Mouse (Mus musculus): Measurements from ENCODE around the gene C1qtnf9. TPM values are rescaled to one million over a fixed set of nuclear protein-coding genes. Genes with fewer than 3 reads are reported as not detected.

Gene C1qtnf9
- 0.47 and 0.77 TPM in 2 replicates for polyA plus RNA-seq (2012; rRNA removed)

DNA sequence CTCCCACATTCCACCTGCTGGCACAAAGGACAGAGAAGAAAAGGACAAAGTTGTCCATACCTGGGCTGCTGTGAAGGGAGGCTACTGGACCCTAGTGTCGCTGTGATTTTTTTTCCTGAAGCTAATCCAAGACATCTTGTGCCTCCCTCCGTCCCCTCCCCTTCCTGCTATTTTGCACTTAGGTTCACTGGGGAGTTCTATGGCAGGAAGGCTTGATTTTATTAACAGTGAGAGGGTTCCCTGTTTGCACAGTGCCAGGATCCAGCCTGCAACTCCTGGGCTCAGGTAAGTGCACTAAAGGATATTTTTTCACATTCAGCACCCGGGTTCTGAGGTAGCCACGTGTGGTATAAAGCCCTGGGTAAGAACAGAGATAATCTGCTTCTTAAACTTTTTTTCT lies at the start of gene C1qtnf9:
TSS of gene C1qtnf9 (plus strand) at position 251 of the 400 bp plus-strand sequence.

DNA sequence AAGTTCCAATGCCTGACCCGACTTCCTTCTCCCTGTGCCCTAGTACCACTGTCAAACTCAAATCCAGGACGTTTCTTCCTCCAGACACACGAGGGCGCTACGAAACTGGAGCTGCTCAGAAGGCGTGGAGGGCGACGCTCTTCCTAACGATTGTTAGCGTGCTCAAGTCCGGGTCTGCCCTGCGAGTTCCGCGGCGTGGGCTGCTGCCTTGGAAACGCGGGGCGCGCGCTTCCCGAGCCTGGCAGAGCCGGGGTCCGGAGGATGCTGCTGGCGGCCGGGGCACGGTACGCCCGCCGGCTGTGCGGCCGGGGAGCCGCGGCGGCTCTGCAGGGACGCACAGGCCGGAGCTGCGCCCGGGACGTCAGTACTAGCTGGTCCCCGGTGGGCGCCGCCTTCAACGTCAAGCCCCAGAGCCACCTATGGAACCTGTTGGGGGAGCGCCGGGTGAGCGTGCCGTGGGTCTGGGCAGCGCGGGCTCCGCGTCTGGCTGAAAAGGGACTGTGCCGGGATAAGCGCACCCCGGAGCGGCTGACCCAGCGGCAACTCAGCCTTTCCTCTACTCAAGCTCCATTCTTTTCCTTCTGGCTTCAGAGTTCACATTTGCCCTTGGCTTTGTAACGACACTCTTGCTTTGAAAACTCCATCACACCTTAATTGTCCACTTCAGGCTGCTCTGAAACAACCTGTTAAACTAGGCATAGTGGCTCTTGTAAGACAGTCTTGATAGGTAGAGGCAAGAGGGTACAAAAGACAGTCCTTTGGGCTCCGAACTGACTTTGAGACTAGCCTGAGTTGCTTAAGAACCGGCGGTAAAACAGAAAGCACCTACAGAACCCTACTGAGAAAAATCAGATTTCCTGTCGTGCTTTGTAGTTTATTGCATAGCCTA lies 16.7 kb downstream of the C1qtnf9 start, which contains the start of gene Mipep:
TSS of gene Mipep (plus strand) at position 147 of the 889 bp plus-strand sequence.

Other genes with a start within 250 kb of the C1qtnf9 start
- gene Spata13, start 134.1 kb upstream of the C1qtnf9 start, polyA plus RNA-seq (2012; rRNA removed), result 13.4 and 15.5 TPM in 2 replicates
- gene Mipep, start 16.4 kb downstream of the C1qtnf9 start, polyA plus RNA-seq (2012; rRNA removed), result 5.0 and 6.4 TPM in 2 replicates